Mouse (Mus musculus) testis, adult 2 months (tissue): Measurements from ENCODE around the gene Myrfl.

Experiments used
- CTCF ChIP-seq: fragments of 200-500 bp; IDR thresholded peaks from 2 replicates; pipeline ENCODE4 v1.5.1; 2012; ENCODE audit warnings: low read depth, mild to moderate bottlenecking, inconsistent platforms, low read length, moderate library complexity; ENCODE audit not compliant: control insufficient read depth, insufficient read depth, insufficient replicate concordance
- POLR2A ChIP-seq: fragments of 200-500 bp; IDR thresholded peaks from 2 replicates; pipeline ENCODE4 v1.6.1; 2012; ENCODE audit warnings: low read depth, mild to moderate bottlenecking, inconsistent platforms, low read length, moderate library complexity; ENCODE audit not compliant: control insufficient read depth

DNA sequence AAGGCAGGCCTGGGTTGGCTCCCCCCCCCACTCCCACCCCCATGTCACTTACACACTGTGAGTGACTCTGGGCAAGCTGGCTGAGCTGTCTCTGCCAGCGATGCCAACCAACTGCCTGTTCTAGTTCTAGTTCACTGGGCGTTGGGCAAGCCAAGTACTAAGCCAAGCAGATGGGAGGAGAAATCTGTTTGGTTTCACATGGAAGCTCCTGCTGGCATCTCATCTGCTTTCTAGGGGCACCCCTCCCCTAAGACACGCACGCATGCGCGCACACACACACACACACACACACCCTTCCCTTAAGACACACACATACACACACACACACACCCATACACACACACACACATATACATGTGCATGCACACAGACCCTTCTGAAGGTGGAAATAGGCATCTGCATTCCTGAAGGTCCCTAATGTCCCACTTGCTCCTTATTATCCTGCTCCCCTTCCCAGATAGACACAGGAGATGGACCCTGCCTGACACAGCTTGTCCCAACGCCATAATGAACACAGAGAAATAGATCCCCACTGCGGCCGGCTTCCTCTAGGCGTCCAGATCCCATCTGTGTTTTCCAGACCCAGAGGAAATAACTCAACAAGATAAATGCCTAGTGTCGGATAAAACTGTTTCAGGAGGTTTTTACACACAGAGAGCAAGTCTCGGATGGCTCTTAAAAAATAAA is 25.2 kb downstream of the Myrfl start:
- no peak for TF ChIP-seq CTCF
- no peak for TF ChIP-seq POLR2A
